Mouse (Mus musculus): ENCODE measurements at regions not wholly inside any gene's neighbourhood (a gene's known extent, or its start where the extent isn't known, plus 50 kb on each side); places are given as distances from the start of the nearest gene placed in this dataset.

- peaks cover 8% of the 10 kb centered on the region; the same call in 1 of the 2 replicates for H3K4me1 ChIP-seq (ENCODE audit: control insufficient read depth, insufficient read depth, low read length)
- TF ChIP-seq CTCF (IDR thresholded peaks at IDR 0.05; ENCODE audit: insufficient read depth, low read depth, low read length) (no peak), POLR2A (IDR thresholded peaks at IDR 0.05; ENCODE audit: insufficient read depth, low read depth, low read length) (no peak)
- H3K4me3 ChIP-seq (ENCODE audit: insufficient read depth, low read depth, low read length): no peak overlapping the region
- no peak overlapping the region for H3K27ac ChIP-seq (ENCODE audit: insufficient read depth, low read depth, low read length)
- 67% methylated on average over 6 of the region's 6 CpGs for WGBS
Observed at GRCm38 (mm10) chr4:105282681-105283462, 125.7 kb downstream of the Plpp3 start.

GRCm38 (mm10) chr4:105285431-105286013 is 128.4 kb downstream of the Plpp3 start:
- TF ChIP-seq POLR2A (IDR thresholded peaks at IDR 0.05; ENCODE audit: insufficient read depth, low read depth, low read length) (no peak), CTCF (IDR thresholded peaks at IDR 0.05; ENCODE audit: insufficient read depth, low read depth, low read length) (no peak)
- no peak overlapping the region for H3K4me3 ChIP-seq (ENCODE audit: insufficient read depth, low read depth, low read length)
- no peak overlapping the region for H3K27ac ChIP-seq (ENCODE audit: insufficient read depth, low read depth, low read length)
- 97% methylated on average over 5 of the region's 5 CpGs for WGBS
- H3K4me1 ChIP-seq (ENCODE audit: control insufficient read depth, insufficient read depth, low read length): peaks cover 8% of the 10 kb centered on the region; the same call in 1 of the 2 replicates

GRCm38 (mm10) chr4:105286299-105286698 is 129.2 kb downstream of the Plpp3 start:
- no peak overlapping the region for H3K4me3 ChIP-seq (ENCODE audit: insufficient read depth, low read depth, low read length)
- H3K4me1 ChIP-seq (ENCODE audit: control insufficient read depth, insufficient read depth, low read length): peaks cover 7% of the 10 kb centered on the region; the same call in 1 of the 2 replicates
- no peak overlapping the region for H3K27ac ChIP-seq (ENCODE audit: insufficient read depth, low read depth, low read length)
- TF ChIP-seq POLR2A (IDR thresholded peaks at IDR 0.05; ENCODE audit: insufficient read depth, low read depth, low read length) (no peak), CTCF (IDR thresholded peaks at IDR 0.05; ENCODE audit: insufficient read depth, low read depth, low read length) (no peak)
- WGBS: 97% methylated on average over 6 of the region's 6 CpGs

DNA sequence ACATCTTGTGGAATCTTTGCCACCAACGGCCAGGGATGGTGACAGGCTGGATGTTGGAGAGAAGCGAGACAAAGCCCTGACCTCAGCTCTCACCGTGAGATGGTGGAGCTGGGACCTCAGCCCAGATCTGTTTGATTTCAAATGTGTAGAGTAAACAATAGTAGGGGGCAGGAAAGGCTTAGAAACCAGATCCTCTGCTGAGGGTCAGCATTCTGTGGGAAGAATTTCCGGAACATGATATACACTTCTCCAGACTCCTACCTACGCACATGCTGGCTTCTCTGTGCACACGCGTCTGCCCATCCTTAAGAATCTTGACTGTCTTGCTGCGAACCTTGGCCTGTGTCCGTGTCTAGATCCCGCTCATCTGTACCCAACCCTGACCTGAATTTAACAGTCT is 129.7 kb downstream of the Plpp3 start:
- 88% methylated on average over 10 of the region's 10 CpGs for WGBS
- no peak overlapping the region for H3K4me3 ChIP-seq (ENCODE audit: insufficient read depth, low read depth, low read length)
- TF ChIP-seq POLR2A (IDR thresholded peaks at IDR 0.05; ENCODE audit: insufficient read depth, low read depth, low read length): no peak
- TF ChIP-seq CTCF (IDR thresholded peaks at IDR 0.05; ENCODE audit: insufficient read depth, low read depth, low read length): no peak
- H3K4me1 ChIP-seq (ENCODE audit: control insufficient read depth, insufficient read depth, low read length): peaks cover 4% of the 10 kb centered on the region; the same call in 1 of the 2 replicates
- H3K27ac ChIP-seq (ENCODE audit: insufficient read depth, low read depth, low read length): no peak overlapping the region

DNA sequence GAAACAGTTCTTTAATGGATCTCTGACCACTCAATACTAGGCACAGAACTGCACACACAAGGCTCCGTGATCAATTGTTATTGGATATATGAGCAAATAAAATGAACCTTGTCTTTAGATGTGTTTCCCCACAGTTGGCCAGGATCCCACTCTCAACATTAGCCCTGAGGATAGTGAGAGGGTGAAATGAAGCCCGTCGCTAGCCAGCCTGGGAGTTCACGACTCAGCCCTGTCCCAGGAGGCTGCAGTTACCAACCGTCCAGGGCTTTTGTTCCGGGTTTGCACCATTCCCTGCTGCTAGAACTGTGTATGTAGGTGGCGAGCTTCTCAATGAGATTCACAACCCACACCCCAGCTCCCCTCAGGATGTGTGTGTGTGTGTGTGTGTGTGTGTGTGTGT is 130.3 kb downstream of the Plpp3 start:
- Histone ChIP-seq H3K27ac (ENCODE audit: insufficient read depth, low read depth, low read length) (no peak overlapping the region), H3K4me3 (ENCODE audit: insufficient read depth, low read depth, low read length) (no peak overlapping the region), H3K4me1 (ENCODE audit: control insufficient read depth, insufficient read depth, low read length) (peaks cover 3% of the 10 kb centered on the region; the same call in 1 of the 2 replicates)
- TF ChIP-seq CTCF (IDR thresholded peaks at IDR 0.05; ENCODE audit: insufficient read depth, low read depth, low read length) (no peak), POLR2A (IDR thresholded peaks at IDR 0.05; ENCODE audit: insufficient read depth, low read depth, low read length) (no peak)
- WGBS: 78% methylated on average over 7 of the region's 7 CpGs

- Histone ChIP-seq H3K27ac (ENCODE audit: insufficient read depth, low read depth, low read length) (no peak overlapping the region), H3K4me3 (ENCODE audit: insufficient read depth, low read depth, low read length) (no peak overlapping the region), H3K4me1 (ENCODE audit: control insufficient read depth, insufficient read depth, low read length) (peaks cover 3% of the 10 kb centered on the region; the same call in 1 of the 2 replicates)
- TF ChIP-seq CTCF (IDR thresholded peaks at IDR 0.05; ENCODE audit: insufficient read depth, low read depth, low read length): no peak
- TF ChIP-seq POLR2A (IDR thresholded peaks at IDR 0.05; ENCODE audit: insufficient read depth, low read depth, low read length): no peak
- WGBS: 90% methylated on average over 4 of the region's 4 CpGs
Observed at GRCm38 (mm10) chr4:105289635-105290034, 132.5 kb downstream of the Plpp3 start.

- H3K4me3 ChIP-seq (ENCODE audit: insufficient read depth, low read depth, low read length): no peak overlapping the region
- 50% methylated on average over 11 of the region's 11 CpGs for WGBS
- peaks cover 3% of the 10 kb centered on the region; the same call in 1 of the 2 replicates for H3K4me1 ChIP-seq (ENCODE audit: control insufficient read depth, insufficient read depth, low read length)
- no peak overlapping the region for H3K27ac ChIP-seq (ENCODE audit: insufficient read depth, low read depth, low read length)
- TF ChIP-seq CTCF (IDR thresholded peaks at IDR 0.05; ENCODE audit: insufficient read depth, low read depth, low read length) (no peak), POLR2A (IDR thresholded peaks at IDR 0.05; ENCODE audit: insufficient read depth, low read depth, low read length) (no peak)
Observed at GRCm38 (mm10) chr4:105290847-105291475, 133.8 kb downstream of the Plpp3 start.

GRCm38 (mm10) chr4:105291503-105291902 is 134.4 kb downstream of the Plpp3 start:
- no peak overlapping the region for H3K27ac ChIP-seq (ENCODE audit: insufficient read depth, low read depth, low read length)
- H3K4me3 ChIP-seq (ENCODE audit: insufficient read depth, low read depth, low read length): no peak overlapping the region
- 26% methylated on average over 1 of the region's 1 CpGs for WGBS
- H3K4me1 ChIP-seq (ENCODE audit: control insufficient read depth, insufficient read depth, low read length): peaks cover 3% of the 10 kb centered on the region; the same call in 1 of the 2 replicates
- TF ChIP-seq CTCF (IDR thresholded peaks at IDR 0.05; ENCODE audit: insufficient read depth, low read depth, low read length) (no peak), POLR2A (IDR thresholded peaks at IDR 0.05; ENCODE audit: insufficient read depth, low read depth, low read length) (no peak)

DNA sequence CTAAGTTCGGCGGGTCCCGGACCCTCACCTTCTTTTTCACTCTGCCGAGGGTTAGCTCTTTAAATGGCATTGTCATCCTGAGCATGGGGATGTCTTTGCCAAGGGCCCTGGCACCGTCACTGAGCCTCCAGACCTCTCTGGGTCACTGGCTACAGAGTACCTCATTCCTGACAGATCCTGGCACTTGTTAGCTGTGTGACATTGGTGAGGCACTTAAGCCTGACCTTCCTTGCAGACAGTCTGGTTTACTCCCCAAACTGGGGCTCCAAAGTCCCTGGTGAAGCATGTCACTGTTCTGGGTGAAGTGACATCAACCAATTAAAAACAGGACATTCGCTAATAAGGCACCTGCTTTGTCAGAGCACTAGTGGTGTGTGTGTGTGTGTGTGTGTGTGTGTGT is 142.2 kb downstream of the Plpp3 start:
- WGBS: 92% methylated on average over 6 of the region's 6 CpGs
- Histone ChIP-seq H3K4me3 (ENCODE audit: insufficient read depth, low read depth, low read length) (no peak overlapping the region), H3K27ac (ENCODE audit: insufficient read depth, low read depth, low read length) (no peak overlapping the region), H3K4me1 (ENCODE audit: control insufficient read depth, insufficient read depth, low read length) (no peaks in the 10 kb centered on the region)
- TF ChIP-seq CTCF (IDR thresholded peaks at IDR 0.05; ENCODE audit: insufficient read depth, low read depth, low read length): no peak
- TF ChIP-seq POLR2A (IDR thresholded peaks at IDR 0.05; ENCODE audit: insufficient read depth, low read depth, low read length): no peak

All from olfactory bulb, adult 2 months (tissue).